Mouse (Mus musculus) ES-E14 (cell line): ENCODE data around the gene Get4.

Experiments
- CHD2 ChIP-seq: IDR thresholded peaks from 2 replicates; pipeline ENCODE4 v1.6.1; 2014; ENCODE audit warnings: mild to moderate bottlenecking, low read depth, low read length, inconsistent platforms
- HCFC1 ChIP-seq: IDR thresholded peaks from 2 replicates; pipeline ENCODE4 v1.6.1; 2012; ENCODE audit warnings: low read length, inconsistent platforms, borderline replicate concordance; ENCODE audit not compliant: insufficient read depth
- MAFK ChIP-seq: IDR thresholded peaks from 2 replicates; pipeline ENCODE4 v1.6.1; 2014; ENCODE audit warnings: mild to moderate bottlenecking, low read depth, low read length, inconsistent platforms; ENCODE audit not compliant: insufficient read depth
- ZC3H11A ChIP-seq: IDR thresholded peaks from 2 replicates; pipeline ENCODE4 v1.6.1; 2012; ENCODE audit warnings: low read depth, mild to moderate bottlenecking, inconsistent platforms, low read length, borderline replicate concordance
- ZNF384 ChIP-seq: IDR thresholded peaks from 2 replicates; pipeline ENCODE4 v1.6.1; 2012; ENCODE audit warnings: low read depth, low read length, inconsistent platforms

- TF ChIP-seq ZC3H11A (no peak), ZNF384 (no peak), CHD2 (no peak), HCFC1 (no peak), MAFK (no peak)
Measured at GRCm38 (mm10) chr5:139227236-139227635, 24.9 kb upstream of the Get4 start.
